Mouse (Mus musculus): Measurements from ENCODE around the gene Cdkn2aip.

DNA sequence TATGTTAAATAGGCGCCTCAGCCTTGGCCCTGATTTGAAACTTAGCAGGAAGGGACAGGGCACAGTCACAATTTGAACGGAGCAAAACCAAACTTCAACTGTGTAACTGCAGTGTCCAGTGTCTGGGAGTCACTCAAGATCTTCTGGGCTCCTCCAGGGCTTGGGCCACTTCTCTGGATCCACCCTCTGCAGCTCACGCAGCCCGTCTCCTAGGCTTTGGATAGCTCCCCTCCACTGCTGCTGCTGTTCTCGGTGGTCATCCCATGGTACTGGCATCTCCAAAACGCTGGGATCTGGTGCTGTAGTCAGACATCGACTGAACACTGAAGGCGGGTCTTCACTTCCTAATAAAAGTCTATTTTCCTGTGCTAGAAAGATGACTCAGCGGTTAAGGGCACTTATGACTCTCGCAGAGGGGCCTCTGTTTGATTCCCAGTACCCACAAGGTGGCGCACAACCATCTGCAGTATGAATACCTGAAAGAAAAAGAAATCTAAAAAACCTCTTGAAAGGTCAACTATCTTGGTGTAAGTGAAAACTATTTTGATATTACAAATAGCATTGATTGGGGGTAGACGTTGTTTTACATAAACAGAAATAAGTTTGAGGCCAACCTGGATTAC, 23.9 kb downstream of the Cdkn2aip start:
- peak; percentile 60 for TF ChIP-seq CTCF (IDR thresholded peaks at IDR 0.05; ENCODE audit: low read depth)
- TF ChIP-seq EP300 (IDR thresholded peaks at IDR 0.05; ENCODE audit: low read depth) = no peak
